Mouse (Mus musculus) lung, adult 10 weeks (tissue): Measurements from ENCODE around the gene Dnajb11. TPM values are rescaled to one million over a fixed set of nuclear protein-coding genes. Genes with fewer than 3 reads are reported as not detected.

Experiments
- polyA plus RNA-seq: library from polyadenylated mRNA; stranded (reverse); fragments of 350-450 nt; fragmentation: Illumina TruSeq; extraction: RNeasy Lipid Tissue Mini Kit (QIAGEN cat#74804); gene quantifications from one replicate; pipeline ENCODE4 v1.2.3, GENCODE M21; 2014; ENCODE audit warnings: low read depth, low replicate concordance; ENCODE audit not compliant: insufficient read depth

Dnajb11 gene
- polyA plus RNA-seq, result 54.6 TPM

DNA sequence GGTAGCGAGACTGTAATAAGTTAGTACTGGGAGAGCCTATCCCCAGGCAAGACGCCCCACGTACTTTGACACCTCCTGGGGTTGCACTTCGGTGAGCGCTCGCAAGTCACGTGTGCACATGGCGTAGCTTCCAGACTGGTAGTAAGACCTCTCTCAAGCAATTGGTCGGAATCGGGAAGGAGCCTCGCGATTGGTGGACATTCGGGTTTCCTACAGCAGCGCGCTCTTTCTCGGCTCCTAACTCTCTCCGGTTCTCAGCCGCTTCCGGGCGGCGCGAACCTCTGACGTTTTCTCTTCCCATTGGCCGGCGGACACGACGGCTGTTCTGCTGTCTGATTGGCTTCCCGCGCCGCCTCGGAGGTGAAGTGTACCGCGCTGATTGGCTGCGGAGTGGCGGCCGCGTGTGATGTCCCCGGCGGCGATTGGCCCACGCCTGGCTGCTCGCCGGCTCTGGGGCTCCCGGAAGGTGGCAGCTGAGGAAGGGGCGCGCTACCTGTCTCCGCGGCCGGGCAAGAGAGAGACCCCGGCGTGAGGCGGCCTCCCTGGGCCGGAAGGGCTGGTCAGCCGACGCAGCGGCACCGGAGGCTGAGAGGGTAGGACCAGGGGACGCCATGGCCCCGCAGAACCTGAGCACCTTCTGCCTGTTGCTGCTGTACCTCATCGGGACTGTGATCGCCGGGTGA is at the start of gene Dnajb11, which contains the start of gene Tbccd1:
Dnajb11 (plus strand) TSS at position 415 of the 683 bp plus-strand sequence.
Tbccd1 (minus strand) TSS at position 239 of the 683 bp plus-strand sequence.

DNA sequence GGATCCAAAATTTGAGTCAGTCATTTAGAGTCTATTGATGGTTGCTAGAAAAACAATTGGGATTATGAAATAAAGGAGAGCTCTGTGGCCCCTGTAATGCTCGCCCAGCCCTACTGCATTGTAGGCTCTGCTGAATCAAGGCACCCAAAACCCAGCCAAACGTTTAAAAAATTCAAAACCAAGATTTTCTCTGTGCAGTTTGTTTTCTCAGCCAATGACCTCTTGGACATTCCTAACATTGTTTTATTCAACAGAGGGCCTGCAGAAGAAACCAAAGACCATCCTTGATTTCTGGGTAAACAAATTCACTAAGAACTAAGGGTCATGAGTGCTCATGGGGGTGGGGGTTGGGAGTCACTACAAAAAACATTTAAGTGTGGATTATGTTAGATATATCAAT is 46.2 kb upstream of the Dnajb11 start, which contains the start of gene Crygs:
Crygs (minus strand) TSS at position 101 of the 400 bp plus-strand sequence.

DNA sequence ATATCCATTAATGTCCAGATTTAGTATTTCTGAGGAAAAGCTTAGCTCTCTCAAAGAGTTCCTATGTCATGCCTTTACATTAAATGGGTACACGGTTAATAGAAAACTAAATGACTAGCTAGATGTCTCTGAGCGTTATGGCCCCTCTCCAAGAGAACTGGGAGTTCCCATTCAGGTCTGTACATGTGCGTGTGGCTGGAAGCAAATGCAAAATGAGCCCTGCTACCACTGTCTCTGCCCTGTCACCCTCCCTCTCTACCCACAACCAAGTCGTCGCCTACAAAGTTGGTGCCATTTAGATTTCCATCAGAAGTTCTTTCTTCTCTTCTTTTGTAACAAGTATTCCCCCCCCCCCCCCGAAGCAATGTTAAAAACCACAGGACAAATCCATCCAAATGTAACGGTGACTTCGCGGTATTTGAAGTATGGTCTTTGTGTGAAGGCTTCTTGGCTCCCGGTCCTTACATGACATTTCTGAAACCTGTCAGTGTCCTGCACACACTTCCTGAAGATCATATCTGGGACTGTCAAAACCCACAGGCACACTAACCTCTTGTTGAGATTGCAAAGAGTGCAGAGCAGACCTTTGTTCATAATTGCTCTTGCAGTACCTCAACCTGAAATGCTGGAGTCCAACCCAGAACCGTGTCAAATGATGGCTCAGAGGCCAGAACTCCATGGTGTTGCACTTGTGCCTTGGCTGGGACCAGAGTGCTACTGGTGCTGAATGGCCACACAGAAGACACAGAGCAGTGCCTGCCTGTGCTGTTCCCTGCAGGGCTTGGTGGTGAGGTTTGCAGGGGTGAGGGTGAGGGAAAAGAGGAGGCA is 33.3 kb downstream of the Dnajb11 start, which contains the start of gene Ahsg:
Ahsg (plus strand) TSS at position 595 of the 828 bp plus-strand sequence.

DNA sequence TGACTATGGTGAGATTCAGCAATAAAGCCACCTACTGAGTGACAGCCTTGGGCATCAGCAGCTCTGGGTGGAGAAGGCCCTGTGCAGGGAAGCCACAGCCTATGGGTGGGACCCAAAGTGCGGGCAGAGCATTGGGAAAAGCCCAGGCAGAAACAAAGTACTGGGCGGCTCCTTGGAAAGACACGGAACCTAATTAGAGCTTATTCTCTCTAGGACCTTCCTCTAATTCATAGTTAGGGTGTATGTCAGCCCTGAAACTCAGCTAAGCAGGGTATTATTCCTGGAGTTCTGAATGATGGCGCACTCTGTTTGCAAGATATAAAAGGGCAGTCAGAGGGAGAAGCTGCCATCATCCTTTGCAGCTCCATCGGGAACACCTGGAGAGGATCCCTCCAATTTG is 60.4 kb downstream of the Dnajb11 start, which contains the start of gene Fetub:
Fetub (plus strand) TSS at position 301 of the 400 bp plus-strand sequence.

Other genes with a start within 250 kb of the Dnajb11 start
- gene Dgkg, start 200.6 kb upstream of the Dnajb11 start, polyA plus RNA-seq, result 0.50 TPM
- gene Crygs, start 46.3 kb upstream of the Dnajb11 start, polyA plus RNA-seq, result not detected
- 7.0 TPM for gene Tbccd1, start 176 bp upstream of the Dnajb11 start, polyA plus RNA-seq
- 1.4 TPM for gene Ahsg, start 33.4 kb downstream of the Dnajb11 start, polyA plus RNA-seq
- 5.4 TPM for gene Fetub, start 60.5 kb downstream of the Dnajb11 start, polyA plus RNA-seq
- gene Hrg, start 93.2 kb downstream of the Dnajb11 start, polyA plus RNA-seq, result not detected
- 0.44 TPM for gene Kng2, start 171.6 kb downstream of the Dnajb11 start, polyA plus RNA-seq
- not detected for gene Kng1, start 200.0 kb downstream of the Dnajb11 start, polyA plus RNA-seq
- gene Eif4a2, start 249.6 kb downstream of the Dnajb11 start, polyA plus RNA-seq, result 435 TPM